Mouse (Mus musculus): ENCODE results near the gene Caskin2.
A peak's percentile ranks its signal among the peaks of the same experiment; 100 is the strongest.

The Caskin2 gene

GRCm38 (mm10) chr11:115805005-115805404, 8.4 kb downstream of the Caskin2 start:
- no peak for DNase-seq (ENCODE audit: low spot score)

GRCm38 (mm10) chr11:115803072-115803709, 10.2 kb downstream of the Caskin2 start:
- DNase-seq (ENCODE audit: low spot score) = no peak

- DNase-seq (ENCODE audit: low spot score) = no peak
Measured at GRCm38 (mm10) chr11:115800981-115801380, 12.5 kb downstream of the Caskin2 start.

- DNase-seq (ENCODE audit: low spot score) = no peak
Measured at GRCm38 (mm10) chr11:115797665-115798064, 15.8 kb downstream of the Caskin2 start.

- DNase-seq (ENCODE audit: low spot score) = no peak
Measured at GRCm38 (mm10) chr11:115796898-115797297, 16.5 kb downstream of the Caskin2 start.

- DNase-seq (ENCODE audit: low spot score) = no peak
Measured at GRCm38 (mm10) chr11:115792353-115792752, 21.1 kb downstream of the Caskin2 start.

- DNase-seq (ENCODE audit: low spot score) = no peak
Measured at GRCm38 (mm10) chr11:115791919-115792318, 21.5 kb downstream of the Caskin2 start.

- no peak for DNase-seq (ENCODE audit: low spot score)
Measured at GRCm38 (mm10) chr11:115789787-115790186, 23.7 kb downstream of the Caskin2 start.

GRCm38 (mm10) chr11:115786473-115786872, 27.0 kb downstream of the Caskin2 start:
- DNase-seq (ENCODE audit: low spot score) = no peak

GRCm38 (mm10) chr11:115780141-115781070, 33.0 kb downstream of the Caskin2 start:
- peak; percentile 47 for DNase-seq (ENCODE audit: low spot score)

GRCm38 (mm10) chr11:115779038-115779571, 34.3 kb downstream of the Caskin2 start:
- peak; percentile 49 for DNase-seq (ENCODE audit: low spot score)

GRCm38 (mm10) chr11:115777487-115778335, 35.7 kb downstream of the Caskin2 start:
- no peak for DNase-seq (ENCODE audit: low spot score)

GRCm38 (mm10) chr11:115776954-115777353, 36.5 kb downstream of the Caskin2 start:
- DNase-seq (ENCODE audit: low spot score) = no peak

- DNase-seq (ENCODE audit: low spot score) = no peak
Measured at GRCm38 (mm10) chr11:115775821-115776665, 37.4 kb downstream of the Caskin2 start.

GRCm38 (mm10) chr11:115774653-115775052, 38.8 kb downstream of the Caskin2 start:
- no peak for DNase-seq (ENCODE audit: low spot score)

- DNase-seq (ENCODE audit: low spot score) = no peak
Measured at GRCm38 (mm10) chr11:115768896-115769295, 44.5 kb downstream of the Caskin2 start.

- no peak for DNase-seq (ENCODE audit: low spot score)
Measured at GRCm38 (mm10) chr11:115766981-115767380, 46.5 kb downstream of the Caskin2 start.

GRCm38 (mm10) chr11:115766356-115766943, 47.0 kb downstream of the Caskin2 start:
- DNase-seq (ENCODE audit: low spot score) = no peak

- no peak for DNase-seq (ENCODE audit: low spot score)
Measured at GRCm38 (mm10) chr11:115765607-115766141, 47.8 kb downstream of the Caskin2 start.

GRCm38 (mm10) chr11:115765103-115765606, 48.3 kb downstream of the Caskin2 start, which contains the start of gene Tmem94:
Gene Tmem94, plus strand, starts transcription at chr11:115765433.
- DNase-seq (ENCODE audit: low spot score) = peak; percentile 98

Data from layer of hippocampus, adult 11-12 months (tissue).